Mouse (Mus musculus) brain, embryonic 14.5 days (tissue): ENCODE data around the gene Zfp712. TPM values are rescaled to one million over a fixed set of nuclear protein-coding genes. Genes with fewer than 3 reads are reported as not detected.

Source experiments
- DNase-seq: peaks from one replicate; pipeline ENCODE4 v3.0.0-alpha.2; 2011; ENCODE audit warnings: low read depth
- CTCF ChIP-seq: fragments of 200-500 bp; IDR thresholded peaks from 2 replicates; pipeline ENCODE4 v1.5.1; 2012; ENCODE audit warnings: inconsistent platforms, mild to moderate bottlenecking, moderate library complexity, borderline replicate concordance; ENCODE audit not compliant: insufficient read depth, insufficient read length; ENCODE audit errors: extremely low read depth
- POLR2A ChIP-seq: fragments of 200-500 bp; IDR thresholded peaks from 2 replicates; pipeline ENCODE4 v1.6.1; 2012; ENCODE audit warnings: mild to moderate bottlenecking, inconsistent platforms, borderline replicate concordance; ENCODE audit not compliant: poor library complexity, insufficient read depth, insufficient read length, severe bottlenecking; ENCODE audit errors: extremely low read depth
- polyA plus RNA-seq: library from polyadenylated mRNA; depleted of rRNA; stranded (reverse); fragments of >200 nt; gene quantifications from 2 replicates; pipeline ENCODE4 v1.2.3, GENCODE M21; 2012; rRNA removed

The Zfp712 gene
- 2.9 and 3.4 TPM in 2 replicates for polyA plus RNA-seq

DNA sequence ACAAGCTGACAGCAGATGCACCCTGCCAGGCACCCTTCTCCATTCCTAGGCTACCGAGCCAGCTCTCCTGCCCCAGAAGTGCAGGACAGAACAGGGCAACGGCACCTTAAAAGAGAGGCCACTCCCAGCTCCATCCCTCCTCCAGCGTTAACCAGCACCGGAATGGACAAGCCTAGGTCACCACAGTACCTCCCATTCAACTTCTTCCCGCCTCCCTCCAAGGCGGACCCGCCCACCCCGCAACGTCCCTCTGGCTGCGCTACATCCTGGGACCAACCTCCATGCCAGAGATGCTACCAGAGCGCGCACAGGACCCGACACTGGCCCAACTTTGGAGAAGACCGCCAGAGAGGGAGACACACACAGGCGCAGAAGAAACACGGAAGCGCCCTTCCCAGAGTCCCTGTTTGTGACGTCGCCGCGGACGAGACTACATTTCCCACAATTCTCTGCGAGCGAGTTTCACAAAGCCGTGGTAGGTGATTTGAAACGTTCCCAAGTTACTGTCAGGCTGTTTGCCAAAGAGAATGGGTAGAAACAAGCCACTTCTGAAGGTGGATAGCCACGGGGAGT is at the start of gene Zfp712:
Gene Zfp712, minus strand, starts transcription at position 385 of the 573 bp plus-strand sequence.
- DNase-seq, result peak; percentile 98

DNA sequence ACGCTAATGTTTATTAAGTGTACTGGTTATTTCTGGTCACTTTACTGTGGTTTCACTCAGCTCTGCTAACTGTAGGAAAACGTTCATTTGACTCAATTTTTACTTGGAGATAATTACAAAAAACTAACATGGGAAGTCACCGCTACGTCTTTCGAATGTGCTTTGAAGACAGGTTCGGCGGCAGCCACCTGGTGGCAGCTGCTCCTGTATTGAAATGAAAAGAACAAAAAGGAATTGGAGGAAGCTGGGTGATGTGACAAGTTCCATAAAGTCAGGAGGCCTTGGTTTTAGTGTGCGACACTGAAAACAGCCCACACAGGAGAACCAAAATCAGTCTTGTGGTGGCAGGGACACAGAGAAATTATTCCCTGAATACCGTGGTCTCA is 47.8 kb upstream of the Zfp712 start:
- TF ChIP-seq POLR2A (no peak), CTCF (peak; percentile 57; the same call in 1 of the 2 replicates)
- DNase-seq, result no peak

More for the DNA sequence above, at the start of gene Zfp712:
- no peak for TF ChIP-seq CTCF
- TF ChIP-seq POLR2A, result peak; percentile 17; the same call in 1 of the 2 replicates

DNA sequence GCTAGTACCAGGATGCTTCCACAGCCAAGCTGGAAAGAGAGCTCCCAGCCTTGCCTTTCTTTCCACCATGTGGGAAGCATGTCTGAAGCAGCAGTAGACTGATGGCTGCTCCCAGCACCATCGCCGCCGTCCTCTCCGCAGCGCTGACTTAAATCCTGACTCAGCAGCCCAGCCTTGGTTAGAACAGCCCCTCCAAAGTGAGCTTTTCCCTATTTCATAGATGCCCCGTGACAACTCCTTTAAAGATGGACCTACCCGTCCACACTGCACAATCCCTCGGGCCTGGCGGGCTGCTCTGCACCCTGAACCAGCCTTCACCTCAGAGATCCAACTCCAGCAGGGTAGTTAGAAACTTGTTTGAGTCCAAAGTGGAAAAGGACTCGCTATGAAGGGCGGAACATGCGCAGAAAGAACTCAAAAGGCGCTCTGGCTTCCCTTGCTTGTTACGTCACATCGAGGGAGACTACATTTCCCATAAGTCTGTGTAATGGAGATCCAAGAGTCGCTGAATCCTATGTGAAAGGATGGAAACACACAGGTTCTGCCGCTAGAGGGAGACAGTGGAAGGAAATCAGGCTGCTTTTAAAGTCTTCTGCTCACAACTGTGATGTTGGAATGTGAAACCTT is 47.3 kb upstream of the Zfp712 start, which contains the start of gene Gm28557:
Gene Gm28557, minus strand, starts transcription at position 411 of the 627 bp plus-strand sequence.
- DNase-seq, result peak; percentile 99
- TF ChIP-seq POLR2A (no peak), CTCF (peak; percentile 79; the same call in 1 of the 2 replicates)

DNA sequence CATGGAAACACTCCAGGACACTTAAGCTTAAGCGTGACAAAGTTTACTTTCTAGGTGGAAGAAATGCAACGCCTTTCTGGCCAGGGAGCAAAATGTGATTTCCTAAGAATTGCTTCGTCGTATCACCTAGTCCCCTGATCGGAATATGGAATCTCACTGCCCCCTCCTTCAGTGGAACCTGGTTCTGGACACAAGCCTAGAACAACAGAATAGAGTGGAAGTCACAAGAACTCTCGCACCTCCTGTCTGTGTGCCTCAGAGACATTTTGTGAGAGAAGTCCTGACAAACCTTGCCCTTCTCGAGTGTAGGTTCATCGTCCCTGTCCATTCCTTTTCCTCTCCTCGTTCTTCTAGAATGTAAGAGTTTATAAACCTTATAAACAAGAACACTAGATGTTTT is 46.7 kb upstream of the Zfp712 start:
- TF ChIP-seq POLR2A, result no peak
- TF ChIP-seq CTCF, result no peak
- no peak for DNase-seq

DNA sequence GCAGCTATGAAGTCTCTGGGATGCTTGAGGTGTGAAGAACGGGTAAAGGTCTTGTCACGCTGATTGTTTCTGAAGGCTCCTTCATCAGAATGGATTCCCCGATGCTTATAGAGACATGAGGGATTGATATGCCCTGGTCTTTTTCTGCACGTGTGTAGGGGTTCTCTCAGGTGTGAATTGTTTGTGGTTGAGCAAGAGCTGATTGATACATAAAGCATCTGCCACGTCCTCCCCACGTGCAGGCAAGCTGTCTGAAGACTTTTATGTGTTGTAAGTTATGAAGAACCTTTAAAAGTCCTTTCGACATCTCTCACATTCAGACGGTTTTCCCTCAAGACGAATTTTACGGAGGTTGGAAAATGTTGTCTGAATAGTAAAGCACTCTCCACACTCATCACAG is 36.9 kb upstream of the Zfp712 start, which contains the start of gene Zfp708:
Gene Zfp708, minus strand, starts transcription at position 101 of the 400 bp plus-strand sequence.
- no peak for TF ChIP-seq CTCF
- no peak for TF ChIP-seq POLR2A
- no peak for DNase-seq

DNA sequence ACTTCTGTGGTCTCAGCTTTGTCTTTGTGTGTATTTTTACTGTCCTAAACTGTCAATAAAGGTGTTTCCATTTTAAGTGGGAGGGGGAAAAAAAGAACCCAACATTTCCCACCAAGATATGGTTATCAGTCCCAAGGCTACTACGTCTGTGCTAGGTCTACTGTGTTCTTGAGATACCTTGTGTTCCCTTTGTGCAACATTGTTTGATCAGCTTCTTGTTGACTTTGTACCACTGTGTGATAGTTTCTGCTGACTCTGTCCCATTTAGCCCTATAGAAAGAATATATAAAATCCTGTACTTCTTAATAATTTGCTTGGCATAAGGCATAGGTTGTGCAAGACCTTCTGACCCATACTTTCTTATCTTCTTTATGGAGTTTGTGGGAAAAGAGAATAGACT is 29.2 kb upstream of the Zfp712 start:
- DNase-seq, result no peak
- TF ChIP-seq CTCF, result no peak
- no peak for TF ChIP-seq POLR2A

DNA sequence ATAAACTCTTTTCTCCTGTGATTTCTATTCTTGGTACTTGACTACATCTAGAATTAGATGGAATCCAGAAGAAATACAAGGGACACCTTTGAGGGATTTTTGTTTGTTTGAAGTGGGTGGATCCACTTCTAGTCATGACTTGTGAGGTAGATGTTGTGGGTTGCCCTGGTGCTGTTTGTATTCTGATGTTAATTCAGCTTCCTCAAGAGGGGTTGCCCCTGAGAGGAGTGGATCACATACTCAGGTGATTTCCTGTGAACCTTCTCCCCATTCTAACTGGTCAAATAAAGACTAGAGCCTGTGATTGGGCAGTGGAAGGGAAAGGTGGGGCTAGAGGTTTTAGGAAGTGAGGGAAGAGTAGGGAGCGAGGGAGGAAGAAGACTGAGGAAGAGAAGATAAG is 21.0 kb upstream of the Zfp712 start:
- DNase-seq, result no peak
- TF ChIP-seq CTCF, result no peak
- no peak for TF ChIP-seq POLR2A

DNA sequence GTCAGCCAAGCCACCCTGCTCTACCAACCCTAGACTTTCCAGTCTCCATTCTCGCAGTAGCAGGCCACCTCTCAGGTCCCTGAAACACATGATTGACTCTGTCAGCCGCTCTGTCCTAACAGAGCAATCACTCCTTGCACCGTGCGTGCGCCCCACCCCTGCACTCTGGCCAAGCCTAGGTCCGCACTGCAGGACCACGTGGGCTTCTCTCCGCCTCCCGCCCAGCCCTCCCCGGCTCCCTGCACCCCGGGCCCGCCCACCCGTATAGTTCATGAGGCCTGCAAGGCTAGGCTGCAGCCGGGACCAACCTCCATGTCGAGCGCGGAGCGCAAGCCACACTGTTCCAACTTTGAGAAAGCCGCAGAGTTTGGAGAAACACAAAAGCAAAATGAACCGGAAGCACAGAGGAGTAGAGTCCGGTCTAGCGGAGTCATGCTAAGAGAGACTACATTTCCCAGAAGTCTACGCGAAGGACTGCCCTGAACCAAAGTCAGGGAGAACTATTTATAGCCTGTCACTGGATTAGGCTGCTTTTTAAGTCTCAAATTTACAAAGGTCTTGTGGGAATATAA is 20.3 kb upstream of the Zfp712 start:
- TF ChIP-seq POLR2A, result no peak
- no peak for TF ChIP-seq CTCF
- DNase-seq, result peak; percentile 92

DNA sequence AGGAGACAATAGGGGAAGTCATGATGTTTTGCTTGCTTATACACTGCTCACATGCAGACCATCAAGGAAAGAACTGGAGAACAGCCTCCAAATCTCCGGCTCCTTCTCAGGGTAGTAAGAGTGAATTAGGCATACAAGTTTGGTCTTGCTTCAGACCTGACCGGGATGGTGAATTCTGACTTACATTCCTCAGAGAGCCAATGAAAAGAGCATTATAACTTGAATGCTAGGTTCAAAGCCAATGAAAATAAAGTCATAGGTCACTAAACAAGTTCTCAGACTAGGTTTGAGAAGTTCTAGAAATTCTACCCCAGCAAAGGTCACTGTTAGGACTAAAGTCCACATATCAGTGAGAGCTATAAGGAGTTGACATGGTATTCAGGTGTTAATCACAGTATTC is 16.3 kb upstream of the Zfp712 start:
- TF ChIP-seq CTCF (no peak), POLR2A (no peak)
- no peak for DNase-seq

DNA sequence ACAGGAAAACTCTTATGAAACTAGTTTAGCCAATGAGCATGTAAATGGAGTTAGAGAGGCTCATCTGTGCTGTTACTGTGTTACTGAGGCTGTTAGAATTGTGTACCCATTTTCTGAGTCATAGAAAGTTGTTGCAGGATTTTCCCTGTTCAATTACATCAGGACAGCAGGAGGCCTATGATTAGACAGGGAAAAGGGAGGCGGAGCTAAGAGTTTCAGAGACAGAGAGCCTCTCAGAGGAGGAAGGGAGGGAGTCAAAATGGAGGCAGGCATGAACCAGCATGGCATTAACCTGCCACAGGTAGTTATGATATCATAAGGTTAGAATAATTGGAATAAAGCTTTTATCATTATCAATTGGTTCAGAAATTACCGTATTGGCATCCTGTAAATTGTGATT is 11.8 kb upstream of the Zfp712 start:
- TF ChIP-seq CTCF (no peak), POLR2A (no peak)
- DNase-seq, result no peak

DNA sequence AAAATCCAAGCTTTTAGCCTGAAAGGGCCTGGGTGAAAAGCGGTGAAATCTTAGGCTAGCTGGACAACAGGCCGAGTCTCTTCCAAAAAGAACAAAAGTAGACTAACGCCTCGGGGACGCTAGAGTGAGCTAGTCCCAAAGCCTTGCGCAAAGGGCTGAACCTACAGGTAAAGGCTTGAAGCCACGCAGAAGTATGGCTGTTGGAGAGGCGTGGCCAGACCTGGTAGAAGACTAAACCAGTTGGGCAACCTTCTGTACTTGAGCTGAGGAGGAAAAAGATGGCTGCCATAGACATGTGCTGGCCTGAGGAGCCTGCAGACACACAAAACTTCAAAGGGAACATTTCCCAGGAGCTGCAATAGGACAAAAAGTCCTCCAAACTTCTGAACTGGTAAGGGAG is 4.4 kb upstream of the Zfp712 start:
- DNase-seq, result no peak
- no peak for TF ChIP-seq CTCF
- TF ChIP-seq POLR2A, result no peak

DNA sequence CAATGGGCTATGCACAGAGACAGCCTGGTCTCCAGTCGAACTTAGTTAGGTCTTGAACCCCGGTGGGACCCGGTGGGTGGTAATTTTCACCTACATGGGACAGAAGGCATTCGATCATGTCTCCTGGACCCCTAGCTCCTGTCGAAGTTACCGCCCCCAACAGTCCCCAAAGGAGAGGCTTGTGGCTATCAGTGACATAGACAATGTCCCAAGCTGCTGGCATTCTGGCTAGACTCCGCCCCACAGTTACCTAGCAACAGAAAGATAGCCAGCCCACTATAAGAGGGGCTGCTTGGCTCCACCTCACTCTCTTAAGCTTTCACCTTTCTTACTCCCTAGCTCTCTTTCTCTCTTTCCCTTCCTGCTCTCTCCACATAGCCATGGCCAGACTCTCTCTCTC is 1.5 kb upstream of the Zfp712 start:
- DNase-seq, result no peak
- TF ChIP-seq CTCF (no peak), POLR2A (no peak)

DNA sequence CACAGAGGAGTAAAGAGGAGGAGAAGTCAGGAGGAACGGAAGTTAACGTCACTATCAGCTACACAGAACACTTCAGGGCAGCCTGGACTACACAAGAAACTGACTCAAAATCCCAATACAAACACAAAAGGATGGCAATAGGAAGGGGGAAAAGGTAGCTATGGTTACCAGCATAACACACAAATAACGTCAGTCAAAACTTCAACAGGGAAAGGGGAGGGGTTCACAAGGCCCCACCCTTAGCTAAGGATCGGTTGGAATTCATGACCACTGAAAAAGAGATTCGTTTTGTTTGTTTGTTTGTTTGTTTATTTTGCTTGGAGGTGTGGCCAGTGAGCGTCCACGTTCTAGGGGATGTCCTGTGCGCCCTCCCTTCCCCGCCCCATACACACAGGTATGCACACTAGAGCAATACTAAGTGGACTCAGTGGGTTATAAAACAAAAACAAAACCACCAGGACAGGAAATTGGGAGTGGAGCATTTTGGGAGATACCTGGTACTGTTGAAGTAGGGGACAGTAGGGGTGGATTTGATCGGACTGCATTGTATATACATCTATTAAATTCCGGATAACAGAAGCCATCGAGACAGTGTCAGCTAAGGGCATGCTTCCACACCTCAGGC is 697 bp downstream of the Zfp712 start:
- DNase-seq, result peak; percentile 5
- TF ChIP-seq CTCF (no peak), POLR2A (no peak)

Other genes with a start within 250 kb of the Zfp712 start
- gene Gm10767, start 156.3 kb downstream of the Zfp712 start, polyA plus RNA-seq, result 2.9 and 3.2 TPM in 2 replicates
- gene Zfp708, start 36.8 kb upstream of the Zfp712 start, polyA plus RNA-seq, result 5.5 and 5.6 TPM in 2 replicates
- 1.7 and 2.1 TPM in 2 replicates for gene Gm28557, start 47.4 kb upstream of the Zfp712 start, polyA plus RNA-seq
- 0.03 and 0.25 TPM in 2 replicates for gene Rslcan18, start 55.1 kb upstream of the Zfp712 start, polyA plus RNA-seq
- 2.6 and 3.7 TPM in 2 replicates for gene Zfp759, start 60.5 kb upstream of the Zfp712 start, polyA plus RNA-seq
- 3.8 and 4.2 TPM in 2 replicates for gene Rsl1, start 112.0 kb upstream of the Zfp712 start, polyA plus RNA-seq
- gene Zfp455, start 133.3 kb upstream of the Zfp712 start, polyA plus RNA-seq, result 1.4 and 1.6 TPM in 2 replicates
- gene Zfp458, start 217.3 kb upstream of the Zfp712 start, polyA plus RNA-seq, result 3.6 and 5.3 TPM in 2 replicates
- gene Zfp457, start 245.3 kb upstream of the Zfp712 start, polyA plus RNA-seq, result 1.8 and 2.6 TPM in 2 replicates